In genomic region chr11:46055896-46056769, GRCm38 (mm10) we compare ENCODE assay signal across 8 mouse cellular contexts. TPM values are rescaled to one million over a fixed set of nuclear protein-coding genes. Genes with fewer than 3 reads are reported as not detected.
DNase-seq lines count a peak whose midpoint lies in the region; ATAC-seq and TF ChIP-seq lines count a peak whose summit lies in the region.

TSS of gene Adam19 (plus strand) at chr11:46055992.

- TF ChIP-seq RAD21 in CH12.LX (IDR thresholded peaks at IDR 0.05; ENCODE audit: low read depth, low read length), result no peak

- DNase-seq in CH12.LX (ENCODE audit: extremely low read depth), result no peak
- peak; percentile 55 for DNase-seq in cerebellum, adult 11 months
- peak; percentile 90 to 91 for DNase-seq in heart, postnatal 10 days
- peak; percentile 32 to 38 for DNase-seq in layer of hippocampus, adult 2 months (ENCODE audit: low spot score in 2 of 2)
- DNase-seq in lung, adult 18-20 months, result peak; percentile 70 to 72
- DNase-seq in thymus, adult 2 months, result peak; percentile 27

- no peaks in the 10 kb centered on the region for H3K36me3 ChIP-seq in CH12.LX (replicated peaks in 1 of 2; ENCODE audit: control insufficient read depth in 1 of 2, insufficient read depth in 1 of 2, low read length in 1 of 2)
- H3K36me3 ChIP-seq in forebrain, embryonic 15.5 days, result no peaks in the 10 kb centered on the region
- no peaks in the 10 kb centered on the region for H3K36me3 ChIP-seq in neural tube, embryonic 14.5 days (ENCODE audit: control insufficient read depth, insufficient read depth, low read length)
- no peaks in the 10 kb centered on the region for H3K36me3 ChIP-seq in thymus, adult 2 months (ENCODE audit: control insufficient read depth, insufficient read depth, low read length)

- no peak for TF ChIP-seq CTCF in CH12.LX (conservative IDR thresholded peaks at IDR 0.05 in 1 of 2, IDR thresholded peaks at IDR 0.05 in 1 of 2; ENCODE audit: low read depth in 2 of 2, low read length in 2 of 2)
- TF ChIP-seq CTCF in layer of hippocampus, adult 2 months (conservative IDR thresholded peaks at IDR 0.05), result no peak; the same call in 1 of the 2 replicates
- no peak for TF ChIP-seq CTCF in thymus, adult 2 months (IDR thresholded peaks at IDR 0.05; ENCODE audit: borderline replicate concordance, control insufficient read depth, extremely low read depth, insufficient read depth, low read length, poor library complexity)

- under 1% methylated on average over 51 of the region's 51 CpGs for WGBS in forebrain, embryonic 15.5 days
- WGBS in neural tube, embryonic 14.5 days, result under 1% methylated on average over 49 of the region's 51 CpGs
- 7% methylated on average over 51 of the region's 51 CpGs for WGBS in thymus, adult 2 months

- peak; percentile 90 for ATAC-seq in forebrain, embryonic 15.5 days (replicated peaks)
- peak; percentile 89 for ATAC-seq in neural tube, embryonic 14.5 days (ENCODE audit: low read depth)

- peaks cover 0 to 19% of the 10 kb centered on the region in 2 experiments; a peak in 2 of 4 replicates for H3K4me1 ChIP-seq in CH12.LX (ENCODE audit: control insufficient read depth in 1 of 2, insufficient read depth in 2 of 2)
- peaks cover 12% of the 10 kb centered on the region for H3K4me1 ChIP-seq in forebrain, embryonic 15.5 days
- H3K4me1 ChIP-seq in neural tube, embryonic 14.5 days (ENCODE audit: control insufficient read depth, insufficient read depth, low read length), result no peaks in the 10 kb centered on the region; the same call in 1 of the 2 replicates
- H3K4me1 ChIP-seq in thymus, adult 2 months (replicated peaks; ENCODE audit: control insufficient read depth, insufficient read depth, low read length), result 0 out of 2 replicates have a peak, but pooled peaks cover 2% of the 10 kb centered on the region

- dilution Hi-C loops in CH12.LX (cut with MboI; ENCODE audit: extremely low pct_ligation_motif_present, extremely low pct_unique_long_range_greater_than_20kb, low sequenced_read_pairs), result no loop called here

- intact Hi-C loops in heart, postnatal 10 days (cut with DNase I), result loop anchor here (1.0 to 5.0 kb wide), 2 partner anchors 36 to 72 kb away; no protein-coding TSS in a partner anchor

- in situ Hi-C loops in CH12.LX (cut with MboI; ENCODE audit: low pct_ligation_motif_present, low pct_unique_long_range_greater_than_20kb, low sequenced_read_pairs), result no loop called here

- H3K9me3 ChIP-seq in CH12.LX (replicated peaks; ENCODE audit: low read length), result no peaks in the 10 kb centered on the region
- H3K9me3 ChIP-seq in forebrain, embryonic 15.5 days, result no peaks in the 10 kb centered on the region
- no peaks in the 10 kb centered on the region for H3K9me3 ChIP-seq in neural tube, embryonic 14.5 days (ENCODE audit: control insufficient read depth, low read length)

- no peak for TF ChIP-seq EP300 in CH12.LX (IDR thresholded peaks at IDR 0.05; ENCODE audit: low read length)

- H3K9ac ChIP-seq in CH12.LX (ENCODE audit: insufficient read depth, low read depth), result peak within 1 kb of the TSS; percentile 2; the same call in 1 of the 2 replicates
- peak within 1 kb of the TSS; percentile 96 for H3K9ac ChIP-seq in forebrain, embryonic 15.5 days (replicated peaks)
- H3K9ac ChIP-seq in neural tube, embryonic 14.5 days (replicated peaks; ENCODE audit: low read depth, low read length), result peak within 1 kb of the TSS; percentile 62

- peak within 1 kb of the TSS; percentile 21 for H3K4me2 ChIP-seq in CH12.LX (ENCODE audit: insufficient read depth, low read depth, poor library complexity, severe bottlenecking)
- peak within 1 kb of the TSS; percentile 67 for H3K4me2 ChIP-seq in forebrain, embryonic 15.5 days (replicated peaks)
- peak within 1 kb of the TSS; percentile 59 for H3K4me2 ChIP-seq in neural tube, embryonic 14.5 days (ENCODE audit: low read depth, low read length)

- peak within 1 kb of the TSS in 2 of 3 experiments; percentile 31 to 38 for H3K4me3 ChIP-seq in CH12.LX (replicated peaks in 1 of 3; ENCODE audit: low read depth in 2 of 3, low read length in 2 of 3, poor library complexity in 1 of 3)
- H3K4me3 ChIP-seq in forebrain, embryonic 15.5 days, result peak within 1 kb of the TSS; percentile 89
- peak within 1 kb of the TSS; percentile 75 for H3K4me3 ChIP-seq in layer of hippocampus, adult 2 months
- H3K4me3 ChIP-seq in neural tube, embryonic 14.5 days (ENCODE audit: low read depth, low read length), result peak within 1 kb of the TSS; percentile 54
- H3K4me3 ChIP-seq in thymus, adult 2 months (ENCODE audit: control insufficient read depth, insufficient read depth, low read length), result peak within 1 kb of the TSS; percentile 45

- H3K27me3 ChIP-seq in CH12.LX (replicated peaks), result no peaks in the 10 kb centered on the region
- no peaks in the 10 kb centered on the region for H3K27me3 ChIP-seq in forebrain, embryonic 15.5 days
- H3K27me3 ChIP-seq in neural tube, embryonic 14.5 days (ENCODE audit: control insufficient read depth, insufficient read depth, low read length), result no peaks in the 10 kb centered on the region
- H3K27me3 ChIP-seq in thymus, adult 2 months (ENCODE audit: control insufficient read depth, insufficient read depth, low read length), result no peaks in the 10 kb centered on the region; the same call in 1 of the 2 replicates

- no peak within 1 kb of the TSS for H3K27ac ChIP-seq in CH12.LX (ENCODE audit: insufficient read depth, low read depth)
- peak within 1 kb of the TSS; percentile 85 for H3K27ac ChIP-seq in forebrain, embryonic 15.5 days (replicated peaks)
- peak within 1 kb of the TSS; percentile 81 for H3K27ac ChIP-seq in layer of hippocampus, adult 2 months
- peak within 1 kb of the TSS; percentile 85 for H3K27ac ChIP-seq in neural tube, embryonic 14.5 days (ENCODE audit: low read depth, low read length)
- 0 out of 2 replicates have a peak within 1 kb of the TSS, but pooled peaks have one; percentile 1 for H3K27ac ChIP-seq in thymus, adult 2 months (ENCODE audit: control insufficient read depth, insufficient read depth, low read length)

- no peaks in the 10 kb centered on the region for H3K79me2 ChIP-seq in CH12.LX (replicated peaks; ENCODE audit: control insufficient read depth, extremely low read depth, insufficient read depth, poor library complexity, severe bottlenecking)

- TF ChIP-seq POLR2A in CH12.LX (IDR thresholded peaks at IDR 0.05; ENCODE audit: low read depth, low read length), result no peak
- no peak for TF ChIP-seq POLR2A in thymus, adult 2 months (IDR thresholded peaks at IDR 0.05; ENCODE audit: control insufficient read depth, extremely low read depth, insufficient read depth, low read length, poor library complexity)

TF ChIP-seq in CH12.LX, 34 proteins besides CTCF, POLR2A, EP300 and RAD21:
- TF ChIP-seq PAX5 (IDR thresholded peaks at IDR 0.05; ENCODE audit: low read length) (no peak), RCOR1 (conservative IDR thresholded peaks at IDR 0.05; ENCODE audit: low read depth, low read length) (no peak), NELFE (IDR thresholded peaks at IDR 0.05; ENCODE audit: low read depth, low read length) (no peak; the same call in 1 of the 2 replicates), MAZ (IDR thresholded peaks at IDR 0.05; ENCODE audit: low read depth, low read length) (no peak), MAFK (IDR thresholded peaks at IDR 0.05; ENCODE audit: insufficient replicate concordance, low read length) (no peak)

RNA-seq across cellular contexts. Expression of gene Adam19, which starts in this region (rescaled TPM):
- total RNA-seq in CH12.LX (2012; rRNA removed) (3.0 and 3.5 TPM in 2 replicates), CH12.LX (2014; rRNA removed) (3.8 and 4.5 TPM in 2 replicates)
- 7.0 and 9.0 TPM in 2 replicates for polyA plus RNA-seq in CH12.LX (2012; ENCODE audit: insufficient read length, low read depth)
- polyA plus RNA-seq in forebrain, embryonic 15.5 days (2015; fragmentation: Nextera tagmentation; extraction: Ambion mirVana), result 8.5 and 9.0 TPM in 2 replicates
- total RNA-seq in heart, postnatal 10 days (2021), result 100 to 1,000 TPM; 115 to 153 TPM
- total RNA-seq in layer of hippocampus, adult 2 months (2021), result 10 to 100 TPM; 11.3 to 12.6 TPM
- 13.8 and 18.9 TPM in 2 replicates for polyA plus RNA-seq in neural tube, embryonic 14.5 days (2014; fragmentation: Nextera tagmentation; extraction: Ambion mirVana)
- 11.1 and 12.8 TPM in 2 replicates for polyA plus RNA-seq in thymus, adult 2 months (2012; rRNA removed)

Comparison
In these comparisons a context has a peak if more than half of its experiments do, and no peak if none do; other contexts are left out.
1. RNA of gene Adam19 (total RNA-seq): 115 to 153 TPM in heart, postnatal 10 days; 11.3 to 12.6 TPM in layer of hippocampus, adult 2 months and 3.0 to 4.5 TPM in CH12.LX; every median in the first group is over 4 times any median in the second.
2. H3K4me3 ChIP-seq: peak in every context shown above with its lines; median percentile 89 in forebrain, embryonic 15.5 days; 75 in layer of hippocampus, adult 2 months; 54 in neural tube, embryonic 14.5 days; 45 in thymus, adult 2 months; 34 in CH12.LX.
3. H3K9ac ChIP-seq: peak in every context shown above with its lines; median percentile 96 in forebrain, embryonic 15.5 days; 62 in neural tube, embryonic 14.5 days; 2 in CH12.LX.
4. Peak in every context shown above with its lines, with median percentiles within 50 percentile points of each other: H3K4me2 ChIP-seq.